Mouse (Mus musculus) cortical plate, adult 2 months (tissue): ENCODE measurements around the gene Asic4. TPM values are rescaled to one million over a fixed set of nuclear protein-coding genes. Genes with fewer than 3 reads are reported as not detected.
A peak's percentile ranks its signal among the peaks of the same experiment; 100 is the strongest.

Experiments
- H3K27ac ChIP-seq: fragments of 200-500 bp; 2 replicates; pipeline ENCODE4 v1.5.1; 2012; ENCODE audit warnings: low read length, control low read depth, inconsistent platforms; ENCODE audit not compliant: insufficient read depth
- H3K4me1 ChIP-seq: fragments of 200-500 bp; 2 replicates; pipeline ENCODE4 v1.6.1; 2011; ENCODE audit warnings: low read length; ENCODE audit not compliant: control insufficient read depth, insufficient read depth
- H3K4me3 ChIP-seq: fragments of 200-500 bp; 2 replicates; pipeline ENCODE4 v1.5.1; 2011; ENCODE audit warnings: mild to moderate bottlenecking, low read length, control low read depth; ENCODE audit not compliant: insufficient read depth
- CTCF ChIP-seq: fragments of 200-500 bp; IDR thresholded peaks from 2 replicates; pipeline ENCODE4 v1.5.1; 2011; ENCODE audit warnings: mild to moderate bottlenecking, control low read depth, low read length; ENCODE audit not compliant: insufficient read depth; ENCODE audit errors: extremely low read depth
- POLR2A ChIP-seq: fragments of 200-500 bp; IDR thresholded peaks from 2 replicates; pipeline ENCODE4 v1.6.1; 2011; ENCODE audit warnings: mild to moderate bottlenecking, low read length, control low read depth; ENCODE audit not compliant: insufficient read depth; ENCODE audit errors: extremely low read depth
- polyA plus RNA-seq: library from polyadenylated mRNA; depleted of rRNA; stranded (reverse); fragments of >200 nt; gene quantifications from 2 replicates; pipeline ENCODE4 v1.2.3, GENCODE M21; 2012

Asic4 gene
- polyA plus RNA-seq, 1 experiment = 8.3 TPM

DNA sequence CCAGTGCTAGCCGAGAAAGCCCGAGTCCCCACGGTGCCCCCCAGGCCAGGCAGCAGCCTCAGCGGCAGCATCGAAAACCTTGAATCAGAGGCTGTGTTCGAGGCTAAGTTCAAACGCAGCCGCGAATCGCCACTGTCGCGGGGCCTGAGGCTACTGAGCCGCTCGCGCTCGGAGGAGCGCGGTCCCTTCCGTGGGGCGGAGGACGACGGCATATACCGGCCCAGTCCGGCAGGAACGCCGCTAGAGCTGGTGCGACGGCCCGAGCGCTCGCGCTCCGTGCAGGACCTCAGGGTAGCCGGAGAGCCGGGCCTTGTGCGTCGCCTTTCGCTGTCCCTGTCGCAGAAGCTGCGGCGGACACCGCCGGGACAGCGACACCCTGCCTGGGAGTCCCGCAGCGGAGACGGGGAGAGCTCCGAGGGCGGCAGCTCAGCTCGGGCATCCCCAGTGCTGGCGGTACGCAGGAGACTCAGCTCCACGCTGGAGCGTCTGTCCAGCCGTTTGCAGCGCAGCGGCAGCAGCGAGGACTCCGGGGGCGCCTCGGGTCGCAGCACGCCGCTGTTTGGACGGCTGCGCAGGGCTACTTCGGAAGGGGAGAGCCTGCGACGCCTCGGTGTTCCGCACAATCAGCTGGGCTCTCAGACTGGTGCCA lies 27.3 kb upstream of the Asic4 start:
- Histone ChIP-seq H3K4me3 (no peak overlapping the region), H3K4me1 (no peaks in the 10 kb centered on the region), H3K27ac (no peak overlapping the region)
- TF ChIP-seq POLR2A (no peak), CTCF (no peak)

DNA sequence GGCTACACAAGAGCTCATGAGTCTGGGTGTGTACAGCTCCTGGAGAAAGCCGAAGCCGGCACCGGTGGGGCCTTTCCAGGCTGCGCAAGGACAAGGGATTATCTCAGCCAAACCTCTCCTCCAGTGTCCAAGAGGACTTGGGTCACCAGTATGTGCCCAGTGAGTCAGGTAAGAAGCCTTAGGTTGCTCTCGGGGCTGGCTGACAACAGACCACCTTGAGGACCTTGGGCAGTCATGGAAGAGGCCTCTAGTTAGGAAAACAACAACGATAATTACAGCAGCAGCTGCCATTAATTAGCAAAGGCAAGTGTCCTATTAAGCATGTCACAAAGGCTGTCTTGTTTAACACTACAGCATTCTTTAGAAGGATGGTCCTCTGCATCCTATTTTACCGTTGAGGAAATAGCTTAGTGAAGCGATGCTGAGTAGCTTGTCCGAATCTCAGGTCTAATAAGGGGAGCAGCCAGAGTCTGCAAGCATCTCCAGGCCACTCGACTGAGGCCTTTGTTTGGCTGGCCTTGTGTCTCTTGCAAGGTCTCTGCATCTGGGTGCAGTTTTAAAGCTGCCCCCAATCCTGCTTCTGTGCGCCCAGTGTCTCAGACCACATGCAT lies 26.4 kb upstream of the Asic4 start:
- Histone ChIP-seq H3K4me1 (no peaks in the 10 kb centered on the region), H3K4me3 (no peak overlapping the region), H3K27ac (no peak overlapping the region)
- TF ChIP-seq CTCF = no peak
- no peak for TF ChIP-seq POLR2A

DNA sequence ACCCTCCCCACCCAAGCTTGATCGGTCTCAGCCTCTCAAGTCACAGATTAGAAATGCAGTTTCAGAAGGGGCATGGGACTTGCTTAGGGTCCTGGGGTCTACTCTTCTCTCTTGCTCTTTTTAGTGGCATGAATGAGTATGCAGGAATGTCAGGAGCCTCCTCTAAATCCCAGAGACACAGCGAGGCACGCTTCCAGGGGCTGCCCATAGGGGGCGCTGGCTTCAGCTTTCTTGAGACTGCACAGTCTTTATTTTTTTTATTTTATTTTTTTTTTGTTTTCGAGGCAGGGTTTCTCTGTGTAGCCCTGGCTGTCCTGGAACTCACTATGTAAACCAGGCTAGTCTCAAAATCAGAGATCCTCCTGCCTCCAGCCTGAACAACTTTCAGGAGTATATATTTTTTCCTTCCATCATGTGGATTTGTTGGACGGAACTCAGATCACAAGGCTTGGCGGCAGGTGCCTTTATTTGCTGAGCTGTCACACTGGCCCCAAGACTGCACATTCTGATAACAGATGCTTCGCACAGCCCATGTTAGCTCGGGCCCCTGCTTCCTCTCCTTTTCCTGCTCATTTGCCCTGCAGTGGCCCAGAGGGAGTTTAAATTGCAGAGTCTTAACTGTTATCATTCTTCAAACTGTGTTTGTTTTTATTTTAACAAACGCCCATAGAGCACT lies 24.3 kb upstream of the Asic4 start:
- peak; percentile 62 for TF ChIP-seq CTCF
- TF ChIP-seq POLR2A = no peak
- Histone ChIP-seq H3K4me3 (no peak overlapping the region), H3K27ac (no peak overlapping the region)

DNA sequence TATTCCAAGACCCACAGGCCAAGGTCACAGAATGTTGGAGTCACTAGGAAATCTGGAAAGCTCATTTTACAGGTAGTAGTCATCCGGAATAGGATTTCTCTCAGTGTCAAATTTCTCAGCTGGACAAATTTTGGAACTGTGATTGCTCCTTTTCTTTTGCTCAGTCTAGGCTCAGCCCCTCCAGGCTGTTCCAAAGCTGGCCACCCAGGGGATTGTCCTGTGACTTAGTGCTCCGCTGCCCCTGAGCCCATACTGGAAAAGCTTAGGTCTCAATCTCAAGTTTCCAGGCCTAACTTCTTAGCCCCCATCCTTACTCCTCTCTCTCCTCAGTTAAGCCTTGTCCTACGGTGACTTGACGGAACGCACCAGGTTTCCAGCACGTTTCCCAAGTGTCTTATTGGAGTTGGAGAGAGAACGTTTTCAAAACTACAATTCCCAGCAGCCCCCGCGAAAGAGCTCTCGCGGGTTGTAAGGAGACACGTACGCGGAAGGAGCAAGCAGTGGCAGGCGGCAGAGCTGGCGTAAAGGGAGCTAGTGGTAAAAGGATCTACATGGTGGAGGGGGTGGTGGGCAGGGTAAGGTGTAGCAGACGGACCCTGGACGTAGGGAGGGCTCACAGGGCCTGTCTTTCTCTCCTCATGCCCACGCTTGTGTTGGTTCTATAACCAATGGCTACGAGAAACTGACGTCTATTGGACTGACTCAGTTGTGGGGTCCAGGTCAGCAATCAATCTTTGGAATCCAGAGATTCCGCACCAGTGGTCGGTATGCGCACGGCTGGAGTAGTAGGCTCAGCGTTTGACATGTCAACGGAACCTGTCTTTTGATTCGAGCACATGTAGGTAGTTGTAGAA lies 14.5 kb upstream of the Asic4 start, which contains the start of gene Gmppa:
TSS of gene Gmppa (plus strand) at position 456 of the 854 bp plus-strand sequence.
- no peak for TF ChIP-seq CTCF
- TF ChIP-seq POLR2A = peak; percentile 95
- no peaks in the 10 kb centered on the region for H3K4me1 ChIP-seq
- peak within 1 kb of the TSS; percentile 87 for H3K4me3 ChIP-seq
- H3K27ac ChIP-seq = no peak within 1 kb of the TSS

More for the DNA sequence above, 24.3 kb upstream of the Asic4 start:
- no peaks in the 10 kb centered on the region for H3K4me1 ChIP-seq

DNA sequence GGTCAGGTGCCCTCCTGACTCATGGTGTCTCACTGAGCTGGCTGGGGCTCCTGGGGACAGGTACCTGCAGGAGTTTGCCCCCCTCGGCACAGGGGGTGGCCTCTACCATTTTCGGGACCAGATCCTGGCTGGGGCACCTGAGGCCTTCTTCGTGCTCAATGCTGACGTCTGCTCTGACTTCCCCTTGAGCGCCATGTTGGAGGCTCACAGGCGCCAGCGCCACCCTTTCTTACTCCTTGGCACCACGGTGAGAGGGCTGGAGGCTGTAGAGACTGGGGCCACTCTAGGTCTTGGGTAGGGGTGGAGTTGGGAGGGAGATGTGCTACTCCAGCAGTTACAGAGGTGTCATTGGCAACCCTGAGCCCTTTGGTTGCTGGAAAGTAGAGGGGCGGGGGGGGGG lies 11.5 kb upstream of the Asic4 start:
- no peak overlapping the region for H3K27ac ChIP-seq
- H3K4me1 ChIP-seq = no peaks in the 10 kb centered on the region
- H3K4me3 ChIP-seq = no peak overlapping the region
- TF ChIP-seq POLR2A (no peak), CTCF (no peak)

DNA sequence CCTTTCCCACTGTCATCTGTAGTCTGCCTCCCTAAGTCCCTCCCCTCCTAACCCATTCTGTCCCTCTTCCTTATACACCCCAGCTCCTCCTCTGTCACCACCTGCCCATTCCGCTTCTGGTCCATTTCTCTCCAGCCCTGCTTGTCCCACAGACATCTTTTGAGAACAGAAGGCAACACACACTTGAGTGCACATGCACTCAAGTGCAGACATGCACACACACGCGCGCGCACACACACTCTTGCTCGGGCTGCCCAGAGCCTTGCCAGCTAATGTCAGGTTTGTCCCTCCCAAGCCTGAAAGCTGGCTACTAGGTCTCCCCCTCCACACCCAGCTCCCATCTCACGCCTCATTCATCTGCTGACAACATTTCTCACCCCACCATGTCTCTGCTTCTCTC lies 9.6 kb upstream of the Asic4 start:
- H3K4me1 ChIP-seq = 0 out of 2 replicates have a peak, but pooled peaks cover 2% of the 10 kb centered on the region
- H3K27ac ChIP-seq = no peak overlapping the region
- H3K4me3 ChIP-seq = no peak overlapping the region
- TF ChIP-seq CTCF (no peak), POLR2A (no peak)

DNA sequence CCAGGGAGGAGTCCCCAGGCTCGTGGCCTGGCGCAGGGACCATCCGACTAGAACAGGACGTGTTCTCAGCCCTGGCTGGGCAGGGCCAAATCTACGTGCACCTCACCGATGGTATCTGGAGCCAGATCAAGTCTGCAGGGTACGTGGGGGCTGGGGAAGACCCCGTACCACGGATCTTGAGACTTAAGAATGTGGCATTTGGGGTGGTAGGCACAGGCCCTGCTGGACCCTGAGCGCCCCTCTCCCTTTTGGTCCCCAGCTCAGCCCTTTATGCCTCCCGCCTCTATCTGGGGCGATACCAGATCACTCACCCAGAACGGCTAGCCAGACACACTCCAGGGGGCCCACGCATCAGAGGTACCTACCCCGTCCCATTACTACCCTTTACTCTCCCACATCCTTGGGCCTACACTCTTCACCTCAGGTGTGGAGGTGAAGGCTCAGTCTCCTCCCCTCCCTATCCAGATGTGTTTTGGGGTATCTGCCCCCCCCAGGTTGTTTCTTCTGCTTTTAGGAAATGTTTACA lies 8.7 kb upstream of the Asic4 start:
- no peak for TF ChIP-seq CTCF
- TF ChIP-seq POLR2A = no peak
- Histone ChIP-seq H3K4me1 (0 out of 2 replicates have a peak, but pooled peaks cover 2% of the 10 kb centered on the region), H3K27ac (no peak overlapping the region), H3K4me3 (no peak overlapping the region)

DNA sequence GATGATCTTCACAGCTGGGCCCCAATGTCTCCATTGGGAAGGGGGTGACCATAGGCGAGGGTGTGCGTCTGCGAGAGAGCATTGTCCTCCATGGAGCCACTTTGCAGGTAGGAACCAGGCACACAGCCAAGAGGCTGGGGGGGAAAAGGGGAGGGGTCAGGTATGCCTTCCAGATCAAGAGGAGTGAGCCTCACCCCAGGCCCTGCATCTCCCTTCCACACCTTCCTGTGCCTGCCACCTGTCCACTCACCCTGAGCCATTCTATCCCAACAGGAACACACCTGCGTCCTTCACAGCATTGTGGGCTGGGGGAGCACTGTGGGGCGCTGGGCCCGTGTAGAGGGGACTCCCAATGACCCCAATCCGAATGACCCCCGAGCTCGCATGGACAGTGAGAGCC lies 8.1 kb upstream of the Asic4 start:
- Histone ChIP-seq H3K4me1 (0 out of 2 replicates have a peak, but pooled peaks cover 2% of the 10 kb centered on the region), H3K27ac (no peak overlapping the region), H3K4me3 (no peak overlapping the region)
- TF ChIP-seq POLR2A (no peak), CTCF (no peak)

DNA sequence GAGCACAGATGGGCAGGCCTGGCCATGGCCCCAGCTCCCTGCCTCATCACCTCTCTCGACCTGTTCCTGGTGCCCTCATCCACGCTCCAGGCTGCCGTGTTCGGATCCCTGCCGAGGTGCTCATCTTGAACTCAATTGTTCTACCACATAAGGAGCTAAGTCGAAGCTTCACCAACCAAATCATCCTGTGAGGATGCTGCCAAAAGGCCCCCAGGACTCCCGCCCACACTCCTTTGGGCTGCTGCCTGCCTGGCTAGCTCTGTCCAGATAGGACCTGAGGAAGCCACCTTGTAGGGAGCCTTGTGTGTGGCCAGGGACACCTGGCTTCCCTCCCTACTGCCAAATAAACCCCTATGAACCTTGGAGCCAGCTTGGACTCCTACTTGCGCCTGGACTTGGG lies 7.4 kb upstream of the Asic4 start:
- no peak overlapping the region for H3K4me3 ChIP-seq
- 0 out of 2 replicates have a peak, but pooled peaks cover 2% of the 10 kb centered on the region for H3K4me1 ChIP-seq
- H3K27ac ChIP-seq = no peak overlapping the region
- no peak for TF ChIP-seq CTCF
- no peak for TF ChIP-seq POLR2A
